Mouse (Mus musculus) forebrain, embryonic 14.5 days (tissue): ENCODE results near the gene Hp1bp3. TPM values are rescaled to one million over a fixed set of nuclear protein-coding genes. Genes with fewer than 3 reads are reported as not detected.

Experiments used
- ATAC-seq: fragments of 200-750 bp; cut with Nextera tagmentation; 2 replicates; pipeline ENCODE4 v1.8.0; 2017; ENCODE audit warnings: mild to moderate bottlenecking, moderate library complexity
- DNase-seq: peaks from one replicate; pipeline ENCODE4 v3.0.0-alpha.2; 2015; ENCODE audit warnings: low spot score
- H3K27ac ChIP-seq: fragments of 300-500 bp; sonication (generic); 2 replicates; pipeline ENCODE4 v1.5.1; 2014; ENCODE audit warnings: low read depth, mild to moderate bottlenecking, control low read depth, low read length, moderate library complexity
- H3K27me3 ChIP-seq: fragments of 300-500 bp; sonication (generic); replicated peaks from 2 replicates; pipeline ENCODE4 v1.6.1; 2014; ENCODE audit warnings: low read length, control low read depth, mixed read lengths; ENCODE audit not compliant: control insufficient read depth, insufficient read depth
- H3K36me3 ChIP-seq: fragments of 300-500 bp; sonication (generic); 2 replicates; pipeline ENCODE4 v1.6.1; 2014; ENCODE audit warnings: low read length, control low read depth; ENCODE audit not compliant: control insufficient read depth, insufficient read depth
- H3K4me1 ChIP-seq: fragments of 300-500 bp; sonication (generic); 2 replicates; pipeline ENCODE4 v1.6.1; 2014; ENCODE audit warnings: antibody characterized with exemption, low read length, control low read depth; ENCODE audit not compliant: control insufficient read depth, insufficient read depth
- H3K4me2 ChIP-seq: fragments of 300-500 bp; sonication (generic); 2 replicates; pipeline ENCODE4 v1.6.1; 2014; ENCODE audit warnings: mild to moderate bottlenecking, control low read depth, low read length
- H3K4me3 ChIP-seq: fragments of 300-500 bp; sonication (generic); 2 replicates; pipeline ENCODE4 v1.5.1; 2014; ENCODE audit warnings: low read depth, low read length, control low read depth
- H3K9ac ChIP-seq: fragments of 300-500 bp; sonication (generic); 2 replicates; pipeline ENCODE4 v1.6.1; 2014; ENCODE audit warnings: mild to moderate bottlenecking, low read length, control low read depth, moderate library complexity
- H3K9me3 ChIP-seq: fragments of 300-500 bp; sonication (generic); replicated peaks from 2 replicates; pipeline ENCODE4 v1.6.1; 2016; ENCODE audit warnings: low read length, control low read depth, mixed read lengths; ENCODE audit not compliant: control insufficient read depth
- WGBS: fragments of 180-500 bp; shearing (Covaris S2); extraction: QIAGEN DNeasy Blood & Tissue Kit; methylation state at CpG from one replicate; pipeline ENCODE4 v1.1.7; 2014; 5-methylcytosine and 5-hydroxymethylcytosine counted together
- polyA plus RNA-seq: library from polyadenylated mRNA; unstranded; fragments of >200 nt; fragmentation: Nextera tagmentation; extraction: Ambion mirVana; gene quantifications from 2 replicates; pipeline ENCODE4 v1.2.1, GENCODE M21; 2014

The Hp1bp3 gene
- polyA plus RNA-seq, 1 experiment from 2014 or later = 257 TPM

DNA sequence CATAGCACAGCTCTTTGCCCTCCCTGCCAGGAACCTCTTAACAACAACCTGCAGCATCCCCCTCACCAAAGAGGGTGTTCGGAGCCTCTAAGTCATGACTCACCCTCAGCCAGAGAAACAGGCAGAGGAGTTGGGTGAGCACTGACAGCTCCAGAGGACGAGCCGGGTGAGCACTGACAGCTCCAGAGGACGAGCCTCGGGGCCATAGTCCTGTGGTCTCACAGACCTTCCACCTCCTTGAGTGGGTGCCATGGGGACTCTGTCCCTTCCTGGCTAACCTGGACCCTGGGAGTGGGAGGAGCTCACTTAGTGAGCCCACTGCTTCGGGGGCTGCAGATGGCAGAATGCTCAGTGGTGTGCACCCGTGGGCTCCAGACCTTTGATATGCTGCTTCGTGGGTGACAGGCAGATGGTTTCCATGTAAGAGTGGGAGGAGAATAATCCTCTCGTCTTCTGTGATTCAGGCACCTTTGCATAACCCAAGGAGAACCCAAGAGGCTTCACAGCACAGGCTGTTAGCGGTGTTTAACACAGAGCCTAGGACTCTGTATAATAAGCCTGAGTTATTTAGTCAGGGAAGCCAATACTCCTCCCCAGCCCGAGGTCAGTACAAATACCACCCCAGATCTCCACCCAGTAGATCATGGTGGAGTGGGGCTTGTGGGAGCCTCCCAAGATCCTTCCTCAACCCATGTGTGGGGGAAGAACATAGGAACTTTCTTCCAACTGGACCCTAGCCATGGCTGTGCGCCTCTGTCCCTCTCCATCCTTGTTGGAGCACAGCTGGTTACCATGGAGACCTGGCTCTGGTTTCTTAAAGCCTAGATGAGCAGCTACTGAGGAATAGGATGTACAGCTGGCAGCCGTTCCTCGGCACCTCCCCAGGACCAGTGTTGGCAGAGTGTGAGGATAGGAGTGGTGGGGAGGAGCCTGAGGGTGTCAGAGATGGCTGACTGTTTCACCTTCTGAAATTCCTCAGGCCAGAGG, 56.2 kb downstream of the Hp1bp3 start:
- Histone ChIP-seq H3K4me3 (no peak overlapping the region), H3K27me3 (no peaks in the 10 kb centered on the region), H3K9ac (no peak overlapping the region), H3K4me2 (no peak overlapping the region), H3K27ac (no peak overlapping the region), H3K9me3 (no peaks in the 10 kb centered on the region), H3K4me1 (0 out of 2 replicates have a peak, but pooled peaks cover 3% of the 10 kb centered on the region), H3K36me3 (no peaks in the 10 kb centered on the region)
- WGBS = 67% methylated on average over 14 of the region's 14 CpGs
- ATAC-seq = no peak
- peak; percentile 59 for DNase-seq

- Histone ChIP-seq H3K9me3 (no peaks in the 10 kb centered on the region), H3K27me3 (no peaks in the 10 kb centered on the region), H3K27ac (no peak overlapping the region), H3K4me1 (no peaks in the 10 kb centered on the region), H3K9ac (no peak overlapping the region), H3K4me3 (no peak overlapping the region), H3K36me3 (no peaks in the 10 kb centered on the region), H3K4me2 (no peak overlapping the region)
- DNase-seq = no peak
- 80% methylated on average over 7 of the region's 7 CpGs for whole genome bisulfite sequencing
- no peak for ATAC-seq
These were observed 62.2 kb downstream of the Hp1bp3 start for GRCm38 (mm10) chr4:138278346-138278745.

DNA sequence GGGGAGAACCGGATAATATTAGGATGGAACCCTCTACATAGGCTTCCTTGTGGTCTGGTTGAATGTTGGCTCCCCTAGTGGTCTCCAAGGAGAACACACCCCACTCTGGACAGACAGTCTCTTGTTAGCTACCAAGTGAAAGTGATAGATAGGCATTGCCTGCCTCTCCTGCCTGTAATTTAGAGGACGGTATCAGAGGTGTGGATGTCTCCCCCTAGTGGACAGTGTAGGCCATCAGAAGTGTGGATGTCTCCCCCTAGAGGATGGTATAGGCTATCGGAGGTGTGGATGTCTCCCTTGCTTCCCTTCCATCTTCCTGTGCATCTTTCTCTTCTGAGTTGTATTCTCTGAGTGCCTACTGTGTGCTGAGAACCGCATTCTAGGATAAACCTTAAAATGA, 66.7 kb downstream of the Hp1bp3 start:
- Histone ChIP-seq H3K36me3 (no peaks in the 10 kb centered on the region), H3K9me3 (no peaks in the 10 kb centered on the region), H3K27me3 (no peaks in the 10 kb centered on the region), H3K9ac (no peak overlapping the region), H3K4me2 (no peak overlapping the region), H3K4me3 (no peak overlapping the region), H3K27ac (no peak overlapping the region), H3K4me1 (no peaks in the 10 kb centered on the region)
- DNase-seq (peak; percentile 81), ATAC-seq (0 out of 2 replicates have a peak, but pooled peaks have one; percentile 37)
- 25% methylated on average over 4 of the region's 4 CpGs for WGBS

DNA sequence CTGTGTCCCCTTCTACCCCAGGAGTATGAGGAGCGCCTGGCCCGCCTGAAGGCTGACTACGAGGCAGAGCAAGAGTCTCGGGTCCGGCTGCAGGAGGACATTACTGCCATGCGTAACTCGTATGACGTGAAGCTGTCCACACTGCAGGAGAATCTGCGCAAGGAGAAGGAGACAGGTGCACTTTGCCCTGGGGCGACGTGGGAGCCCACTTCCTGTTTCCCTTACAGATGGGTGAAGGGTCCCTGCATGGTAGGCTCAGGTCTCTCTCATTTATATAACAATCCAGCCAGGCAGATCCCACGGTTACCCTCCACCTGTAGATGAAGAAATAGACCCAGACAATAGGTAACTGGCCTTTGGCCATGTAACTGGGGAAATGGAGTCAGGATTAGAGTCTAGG, 70.3 kb downstream of the Hp1bp3 start:
- Histone ChIP-seq H3K36me3 (no peaks in the 10 kb centered on the region), H3K9me3 (no peaks in the 10 kb centered on the region), H3K27ac (no peak overlapping the region), H3K4me3 (no peak overlapping the region), H3K4me1 (no peaks in the 10 kb centered on the region), H3K27me3 (no peaks in the 10 kb centered on the region), H3K4me2 (no peak overlapping the region), H3K9ac (no peak overlapping the region)
- no peak for DNase-seq
- WGBS = 88% methylated on average over 12 of the region's 12 CpGs
- ATAC-seq = no peak

DNA sequence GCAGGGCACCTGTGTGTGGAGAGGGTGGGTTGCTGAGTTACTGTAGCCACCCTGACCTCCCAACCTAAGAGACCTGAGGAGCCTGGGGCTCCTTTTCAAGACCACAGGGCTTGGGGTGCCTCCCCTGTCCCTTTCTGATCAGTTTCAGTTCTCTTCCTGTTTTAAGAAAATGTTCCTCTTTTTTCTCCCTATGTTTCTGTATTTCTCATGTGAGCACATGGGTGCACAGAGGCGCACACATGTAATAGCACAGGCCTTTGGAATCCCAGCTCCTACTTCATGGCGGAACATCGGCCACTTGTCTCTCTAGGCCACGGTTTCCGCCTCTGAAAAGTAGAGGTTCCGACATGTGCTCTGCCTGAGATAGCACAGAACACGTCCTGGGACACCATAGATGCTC, 72.6 kb downstream of the Hp1bp3 start:
- H3K4me3 ChIP-seq = no peak overlapping the region
- H3K9me3 ChIP-seq = no peaks in the 10 kb centered on the region
- 89% methylated on average over 7 of the region's 7 CpGs for WGBS
- no peak overlapping the region for H3K4me2 ChIP-seq
- DNase-seq (no peak), ATAC-seq (no peak)
- no peaks in the 10 kb centered on the region for H3K27me3 ChIP-seq
- no peak overlapping the region for H3K27ac ChIP-seq
- H3K4me1 ChIP-seq = no peaks in the 10 kb centered on the region
- no peak overlapping the region for H3K9ac ChIP-seq
- no peaks in the 10 kb centered on the region for H3K36me3 ChIP-seq

DNA sequence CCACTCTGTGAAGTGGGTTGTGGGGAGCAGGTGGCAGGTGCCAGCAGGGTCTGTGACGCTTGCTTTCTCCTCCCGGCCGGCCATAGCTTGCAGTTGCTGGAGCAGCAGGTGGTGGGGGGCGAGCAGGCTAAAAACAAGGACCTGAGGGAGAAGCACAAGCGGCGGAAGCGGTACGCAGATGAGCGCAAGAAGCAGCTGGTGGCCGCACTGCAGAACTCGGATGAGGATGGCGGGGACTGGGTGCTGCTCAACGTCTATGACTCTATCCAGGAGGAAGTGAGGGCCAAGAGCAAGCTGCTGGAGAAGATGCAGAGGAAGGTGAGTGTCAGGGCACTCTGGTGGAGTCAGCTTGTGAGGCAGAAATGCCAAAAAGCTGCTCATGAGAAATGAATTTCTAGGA, 75.9 kb downstream of the Hp1bp3 start:
- WGBS = 94% methylated on average over 13 of the region's 13 CpGs
- ATAC-seq (no peak), DNase-seq (no peak)
- Histone ChIP-seq H3K4me3 (no peak overlapping the region), H3K27ac (no peak overlapping the region), H3K4me1 (no peaks in the 10 kb centered on the region), H3K27me3 (no peaks in the 10 kb centered on the region), H3K36me3 (no peaks in the 10 kb centered on the region), H3K9ac (no peak overlapping the region), H3K4me2 (no peak overlapping the region), H3K9me3 (no peaks in the 10 kb centered on the region)

DNA sequence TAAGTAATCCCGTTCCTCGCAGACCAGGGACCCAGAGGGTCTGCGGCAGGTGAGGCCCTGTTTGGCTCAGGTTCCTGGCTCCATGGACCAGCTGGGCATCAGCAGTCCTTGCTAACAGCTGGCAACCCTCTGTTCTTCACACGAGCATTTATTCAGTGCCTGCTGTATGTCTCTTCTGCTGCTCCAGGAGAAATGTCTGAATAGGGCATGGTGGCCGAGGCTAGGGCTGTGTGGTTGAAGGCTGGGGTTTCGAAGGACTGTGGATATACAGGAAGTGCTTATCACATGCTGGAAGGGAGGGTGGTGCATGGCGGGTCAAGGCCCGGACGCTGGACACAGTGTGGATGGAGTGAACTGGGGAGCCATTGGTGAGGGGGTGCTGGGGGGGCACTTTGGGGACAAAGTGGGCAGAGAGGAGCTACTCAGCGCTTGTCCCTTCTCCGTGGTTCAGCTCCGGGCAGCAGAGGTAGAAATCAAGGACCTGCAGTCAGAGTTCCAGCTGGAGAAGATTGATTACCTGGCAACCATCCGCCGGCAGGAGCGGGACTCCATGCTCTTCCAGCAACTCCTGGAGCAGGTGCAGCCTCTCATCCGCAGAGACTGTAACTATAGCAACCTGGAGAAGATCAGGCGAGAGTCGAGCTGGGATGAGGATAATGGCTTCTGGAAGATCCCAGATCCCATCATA, 77.3 kb downstream of the Hp1bp3 start:
- no peaks in the 10 kb centered on the region for H3K36me3 ChIP-seq
- H3K4me1 ChIP-seq = no peaks in the 10 kb centered on the region
- DNase-seq (peak; percentile 47), ATAC-seq (peak; percentile 46; the same call in 1 of the 2 replicates)
- no peaks in the 10 kb centered on the region for H3K27me3 ChIP-seq
- 72% methylated on average over 18 of the region's 18 CpGs for WGBS
- H3K27ac ChIP-seq = peak overlapping the region; percentile 70
- H3K9me3 ChIP-seq = no peaks in the 10 kb centered on the region
- H3K4me2 ChIP-seq = no peak overlapping the region
- no peak overlapping the region for H3K9ac ChIP-seq
- H3K4me3 ChIP-seq = no peak overlapping the region

GRCm38 (mm10) chr4:138293949-138294550, 78.0 kb downstream of the Hp1bp3 start:
- H3K36me3 ChIP-seq = no peaks in the 10 kb centered on the region
- H3K4me3 ChIP-seq = no peak overlapping the region
- H3K4me2 ChIP-seq = no peak overlapping the region
- H3K9ac ChIP-seq = no peak overlapping the region
- ATAC-seq (no peak), DNase-seq (no peak)
- peak overlapping the region; percentile 70 for H3K27ac ChIP-seq
- no peaks in the 10 kb centered on the region for H3K9me3 ChIP-seq
- 72% methylated on average over 11 of the region's 14 CpGs for WGBS
- no peaks in the 10 kb centered on the region for H3K4me1 ChIP-seq
- no peaks in the 10 kb centered on the region for H3K27me3 ChIP-seq
